Mouse (Mus musculus) forebrain, embryonic 14.5 days (tissue): ENCODE results near the gene Sema7a. TPM values are rescaled to one million over a fixed set of nuclear protein-coding genes. Genes with fewer than 3 reads are reported as not detected.

Experiments
- ATAC-seq: fragments of 200-750 bp; cut with Nextera tagmentation; 2 replicates; pipeline ENCODE4 v1.8.0; 2017; ENCODE audit warnings: mild to moderate bottlenecking, moderate library complexity
- DNase-seq: peaks from one replicate; pipeline ENCODE4 v3.0.0-alpha.2; 2015; ENCODE audit warnings: low spot score
- H3K27ac ChIP-seq: fragments of 300-500 bp; sonication (generic); 2 replicates; pipeline ENCODE4 v1.5.1; 2014; ENCODE audit warnings: low read depth, mild to moderate bottlenecking, control low read depth, low read length, moderate library complexity
- H3K27me3 ChIP-seq: fragments of 300-500 bp; sonication (generic); replicated peaks from 2 replicates; pipeline ENCODE4 v1.6.1; 2014; ENCODE audit warnings: low read length, control low read depth, mixed read lengths; ENCODE audit not compliant: control insufficient read depth, insufficient read depth
- H3K36me3 ChIP-seq: fragments of 300-500 bp; sonication (generic); 2 replicates; pipeline ENCODE4 v1.6.1; 2014; ENCODE audit warnings: low read length, control low read depth; ENCODE audit not compliant: control insufficient read depth, insufficient read depth
- H3K4me1 ChIP-seq: fragments of 300-500 bp; sonication (generic); 2 replicates; pipeline ENCODE4 v1.6.1; 2014; ENCODE audit warnings: antibody characterized with exemption, low read length, control low read depth; ENCODE audit not compliant: control insufficient read depth, insufficient read depth
- H3K4me2 ChIP-seq: fragments of 300-500 bp; sonication (generic); 2 replicates; pipeline ENCODE4 v1.6.1; 2014; ENCODE audit warnings: mild to moderate bottlenecking, control low read depth, low read length
- H3K4me3 ChIP-seq: fragments of 300-500 bp; sonication (generic); 2 replicates; pipeline ENCODE4 v1.5.1; 2014; ENCODE audit warnings: low read depth, low read length, control low read depth
- H3K9ac ChIP-seq: fragments of 300-500 bp; sonication (generic); 2 replicates; pipeline ENCODE4 v1.6.1; 2014; ENCODE audit warnings: mild to moderate bottlenecking, low read length, control low read depth, moderate library complexity
- H3K9me3 ChIP-seq: fragments of 300-500 bp; sonication (generic); replicated peaks from 2 replicates; pipeline ENCODE4 v1.6.1; 2016; ENCODE audit warnings: low read length, control low read depth, mixed read lengths; ENCODE audit not compliant: control insufficient read depth
- WGBS: fragments of 180-500 bp; shearing (Covaris S2); extraction: QIAGEN DNeasy Blood & Tissue Kit; methylation state at CpG from one replicate; pipeline ENCODE4 v1.1.7; 2014; 5-methylcytosine and 5-hydroxymethylcytosine counted together
- polyA plus RNA-seq: library from polyadenylated mRNA; unstranded; fragments of >200 nt; fragmentation: Nextera tagmentation; extraction: Ambion mirVana; gene quantifications from 2 replicates; pipeline ENCODE4 v1.2.1, GENCODE M21; 2014

Sema7a gene
- polyA plus RNA-seq, 1 experiment from 2014 or later: 3.6 TPM

- peak overlapping the region; percentile 61 for H3K9ac ChIP-seq
- H3K4me2 ChIP-seq: peak overlapping the region; percentile 49
- H3K36me3 ChIP-seq: no peaks in the 10 kb centered on the region
- 49% methylated on average over 12 of the region's 12 CpGs for WGBS
- H3K4me1 ChIP-seq: peaks cover 18% of the 10 kb centered on the region
- ATAC-seq (peak; percentile 60), DNase-seq (no peak)
- peak overlapping the region; percentile 87 for H3K27ac ChIP-seq
- H3K9me3 ChIP-seq: no peaks in the 10 kb centered on the region
- no peaks in the 10 kb centered on the region for H3K27me3 ChIP-seq
- H3K4me3 ChIP-seq: peak overlapping the region; percentile 11; the same call in 1 of the 2 replicates
Measured at GRCm38 (mm10) chr9:58008336-58009014, 68.6 kb downstream of the Sema7a start.

GRCm38 (mm10) chr9:58009015-58009362 is 69.1 kb downstream of the Sema7a start:
- Histone ChIP-seq H3K27me3 (no peaks in the 10 kb centered on the region), H3K27ac (peak overlapping the region; percentile 87), H3K9ac (peak overlapping the region; percentile 61), H3K4me3 (peak overlapping the region; percentile 11; the same call in 1 of the 2 replicates), H3K4me2 (peak overlapping the region; percentile 49), H3K36me3 (no peaks in the 10 kb centered on the region), H3K4me1 (peaks cover 18% of the 10 kb centered on the region), H3K9me3 (no peaks in the 10 kb centered on the region)
- 1% methylated on average over 6 of the region's 6 CpGs for WGBS
- peak; percentile 95 for ATAC-seq
- peak; percentile 98 for DNase-seq

- no peaks in the 10 kb centered on the region for H3K27me3 ChIP-seq
- ATAC-seq: peak; percentile 30
- H3K4me3 ChIP-seq: no peak overlapping the region
- no peak overlapping the region for H3K9ac ChIP-seq
- DNase-seq: peak; percentile 36
- peak overlapping the region; percentile 49; the same call in 1 of the 2 replicates for H3K4me2 ChIP-seq
- no peaks in the 10 kb centered on the region for H3K36me3 ChIP-seq
- no peaks in the 10 kb centered on the region for H3K9me3 ChIP-seq
- 35% methylated on average over 3 of the region's 3 CpGs for WGBS
- H3K4me1 ChIP-seq: peaks cover 18% of the 10 kb centered on the region
- peak overlapping the region; percentile 87 for H3K27ac ChIP-seq
Measured at GRCm38 (mm10) chr9:58009588-58009987, 69.7 kb downstream of the Sema7a start.

- Histone ChIP-seq H3K4me3 (no peak overlapping the region), H3K27ac (no peak overlapping the region)
Measured at GRCm38 (mm10) chr9:58011027-58011426, 71.1 kb downstream of the Sema7a start.

GRCm38 (mm10) chr9:58011552-58011951 is 71.6 kb downstream of the Sema7a start:
- Histone ChIP-seq H3K27me3 (no peaks in the 10 kb centered on the region), H3K9ac (no peak overlapping the region), H3K4me3 (no peak overlapping the region), H3K9me3 (no peaks in the 10 kb centered on the region), H3K27ac (no peak overlapping the region), H3K4me2 (no peak overlapping the region), H3K4me1 (peaks cover 18% of the 10 kb centered on the region), H3K36me3 (no peaks in the 10 kb centered on the region)
- WGBS: 90% methylated on average over 8 of the region's 8 CpGs
- DNase-seq (no peak), ATAC-seq (no peak)

More at GRCm38 (mm10) chr9:58011027-58011426, 71.1 kb downstream of the Sema7a start:
- Histone ChIP-seq H3K4me2 (no peak overlapping the region), H3K9ac (no peak overlapping the region), H3K9me3 (no peaks in the 10 kb centered on the region), H3K4me1 (peaks cover 18% of the 10 kb centered on the region), H3K36me3 (no peaks in the 10 kb centered on the region), H3K27me3 (no peaks in the 10 kb centered on the region)
- DNase-seq: no peak
- WGBS: 52% methylated on average over 7 of the region's 7 CpGs
- no peak for ATAC-seq

Other genes with a start within 250 kb of the Sema7a start
- gene Edc3, start 231.6 kb upstream of the Sema7a start, polyA plus RNA-seq: 27.5 and 28.9 TPM in 2 replicates
- 92.3 and 94.9 TPM in 2 replicates for gene Clk3, start 174.3 kb upstream of the Sema7a start, polyA plus RNA-seq
- 7.0 and 9.8 TPM in 2 replicates for gene Arid3b, start 103.3 kb upstream of the Sema7a start, polyA plus RNA-seq
- 144 and 166 TPM in 2 replicates for gene Ubl7, start 29.1 kb upstream of the Sema7a start, polyA plus RNA-seq
- gene Cyp11a1, start 66.3 kb downstream of the Sema7a start, polyA plus RNA-seq: 0.15 and 0.54 TPM in 2 replicates
- 9.9 and 11.1 TPM in 2 replicates for gene Stra6, start 123.7 kb downstream of the Sema7a start, polyA plus RNA-seq
- 0.48 and 1.1 TPM in 2 replicates for gene Ccdc33, start 178.7 kb downstream of the Sema7a start, polyA plus RNA-seq